Mouse (Mus musculus) megakaryocyte, embryonic 14.5 days (primary cell): ENCODE results near the gene 2510009E07Rik.

Experiments used
- FLI1 ChIP-seq: IDR thresholded peaks from 2 replicates; pipeline ENCODE4 v1.6.1; 2012; ENCODE audit warnings: low read length, inconsistent platforms, mixed read lengths
- GATA1 ChIP-seq: IDR thresholded peaks from 3 replicates; pipeline ENCODE4 v1.6.1; 2012; ENCODE audit warnings: mixed read lengths, low read length, inconsistent platforms, borderline replicate concordance

- TF ChIP-seq GATA1 (no peak), FLI1 (no peak)
Measured at GRCm38 (mm10) chr16:21641944-21642343, 52.5 kb downstream of the 2510009E07Rik start.
